Mouse (Mus musculus): ENCODE measurements around the gene Pkdrej.

- TF ChIP-seq CTCF (IDR thresholded peaks at IDR 0.05; ENCODE audit: low read depth, low read length), result no peak
- no peak for TF ChIP-seq EP300 (IDR thresholded peaks at IDR 0.05; ENCODE audit: insufficient read depth, low read depth, low read length)
These were observed 37.2 kb downstream of the Pkdrej start for GRCm38 (mm10) chr15:85784341-85784740.

Data from ES-Bruce4 (cell line).